In the genomic region with DNA sequence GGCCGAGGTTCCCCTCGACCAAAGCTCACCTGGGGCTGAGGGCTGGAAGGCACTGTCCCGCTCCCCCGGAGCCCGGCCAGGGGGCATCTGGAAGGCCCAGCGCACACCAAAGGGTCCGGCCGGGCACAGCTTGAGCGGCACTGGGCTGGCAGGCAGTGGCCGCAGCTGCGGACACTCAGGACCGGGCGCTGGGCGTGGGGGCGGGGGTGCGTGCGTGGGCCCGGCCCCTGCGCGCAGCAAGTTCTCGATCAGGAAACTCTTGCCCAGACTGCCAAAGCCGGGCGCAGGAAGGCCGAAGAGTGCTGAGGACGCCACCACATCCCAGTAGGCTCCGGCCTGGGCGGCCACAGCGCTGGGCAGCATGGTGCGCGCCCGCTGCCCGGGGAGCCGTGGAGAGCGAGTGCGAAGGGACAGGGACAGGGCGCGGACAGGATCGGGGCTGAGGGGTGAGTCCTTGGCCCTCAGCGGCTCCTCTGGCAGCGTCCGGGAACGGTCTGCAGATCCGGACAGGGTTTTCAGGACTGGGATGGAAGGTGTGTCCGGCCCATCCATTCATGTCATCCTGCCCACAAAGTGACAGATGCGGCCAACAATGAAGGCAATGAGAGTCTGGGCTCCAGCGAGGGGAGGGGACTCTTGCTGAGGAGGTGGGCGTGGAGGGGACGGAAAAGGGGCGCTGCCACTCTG, we compare ENCODE assay signal across 8 mouse cellular contexts. TPM values are rescaled to one million over a fixed set of nuclear protein-coding genes. Genes with fewer than 3 reads are reported as not detected.
DNase-seq lines count a peak whose midpoint lies in the region; ATAC-seq and TF ChIP-seq lines count a peak whose summit lies in the region.

No protein-coding gene starts in this region.

- H3K27me3 ChIP-seq in G1E (ENCODE audit: insufficient read depth, low read length) = no peaks in the 10 kb centered on the region
- H3K27me3 ChIP-seq in intestine, postnatal 0 days (replicated peaks; ENCODE audit: control insufficient read depth, insufficient read depth, low read length) = peaks cover 39% of the 10 kb centered on the region

- no peak for TF ChIP-seq CTCF in G1E (IDR thresholded peaks at IDR 0.05; ENCODE audit: low read depth, low read length)
- TF ChIP-seq CTCF in intestine, postnatal 0 days (IDR thresholded peaks at IDR 0.05; ENCODE audit: low read depth) = no peak

- no peak overlapping the region for H3K27ac ChIP-seq in intestine, postnatal 0 days (ENCODE audit: low read depth, low read length)

- H3K9me3 ChIP-seq in G1E (replicated peaks) = peaks cover 12% of the 10 kb centered on the region
- H3K9me3 ChIP-seq in intestine, postnatal 0 days (ENCODE audit: control insufficient read depth) = no peaks in the 10 kb centered on the region

- 1% methylated on average over 48 of the region's 49 CpGs for WGBS in intestine, postnatal 0 days

- peak overlapping the region; percentile 47 for H3K4me2 ChIP-seq in intestine, postnatal 0 days (replicated peaks; ENCODE audit: low read depth)

- no peaks in the 10 kb centered on the region for H3K36me3 ChIP-seq in G1E (replicated peaks)
- no peaks in the 10 kb centered on the region for H3K36me3 ChIP-seq in intestine, postnatal 0 days (ENCODE audit: control insufficient read depth, insufficient read depth)

- H3K9ac ChIP-seq in intestine, postnatal 0 days (ENCODE audit: low read depth, low read length) = no peak overlapping the region

- peaks cover 65% of the 10 kb centered on the region for H3K4me1 ChIP-seq in G1E (ENCODE audit: insufficient read depth, low read depth, low read length)
- no peaks in the 10 kb centered on the region for H3K4me1 ChIP-seq in intestine, postnatal 0 days (replicated peaks; ENCODE audit: control insufficient read depth, insufficient read depth, low read length)

- no peak for ATAC-seq in G1E (ENCODE audit: extremely low read depth, insufficient number of reproducible peaks, low FRiP score, poor library complexity, severe bottlenecking)
- no peak for ATAC-seq in intestine, postnatal 0 days

- H3K4me3 ChIP-seq in G1E (ENCODE audit: low read depth, low read length) = peak overlapping the region; percentile 2; the same call in 1 of the 2 replicates
- H3K4me3 ChIP-seq in intestine, postnatal 0 days (ENCODE audit: low read depth, low read length) = peak overlapping the region; percentile 12

- peak; percentile 11 for DNase-seq in kidney, postnatal 10 days
- no peak for DNase-seq in kidney, adult 8-10 months
- no peak for DNase-seq in G1E (ENCODE audit: low spot score)
- DNase-seq in embryo, embryonic 9.5 days (ENCODE audit: extremely low spot score) = peak; percentile 55
- DNase-seq in right cerebral cortex, postnatal 14 days = peak; percentile 19
- DNase-seq in thymus, postnatal 36 days = no peak
- no peak for DNase-seq in urinary bladder, postnatal 14 days (ENCODE audit: low spot score)

RNA-seq across cellular contexts. Expression of a gene that starts 1.4 kb away (rescaled TPM):
- 1.1 and 3.2 TPM in 2 replicates for total RNA-seq in G1E (2014; fragmentation: Nextera tagmentation)
- total RNA-seq in G1E (2017) = 0.06 and 0.16 TPM in 2 replicates
- 0.13 and 0.14 TPM in 2 replicates for polyA plus RNA-seq in G1E (2012)
- polyA plus RNA-seq in intestine, postnatal 0 days (2015; fragmentation: Nextera tagmentation; extraction: Ambion mirVana) = not detected in 2 replicates

Comparison
In these comparisons a context has a peak if more than half of its experiments do, and no peak if none do; other contexts are left out.
1. DNase-seq: peak in kidney, postnatal 10 days (single experiment), embryo, embryonic 9.5 days (single experiment) and right cerebral cortex, postnatal 14 days (single experiment); none in kidney, adult 8-10 months (0 of 2), G1E (single experiment), thymus, postnatal 36 days (0 of 2) and urinary bladder, postnatal 14 days (single experiment).